Mouse (Mus musculus): Measurements from ENCODE around the gene Ercc1. TPM values are rescaled to one million over a fixed set of nuclear protein-coding genes. Genes with fewer than 3 reads are reported as not detected.

Gene Ercc1
- 10 to 100 TPM; 14.4 to 47.9 (median 27.0) TPM for total RNA-seq (2018; cell fraction: chromatin; rRNA removed)
- 10 to 100 TPM; 15.6 to 27.5 (median 21.3) TPM for total RNA-seq (2018; cell fraction: cytosol; rRNA removed)
- total RNA-seq (2018; cell fraction: nucleus; rRNA removed) = 10 to 100 TPM; 11.2 to 36.0 (median 19.9) TPM
- 16.4 to 18.9 TPM (median 16.8 TPM) in 3 replicates for polyA plus RNA-seq (2018)

GRCm38 (mm10) chr7:19344237-19344847 lies at the start of gene Ercc1:
Gene Ercc1, plus strand, starts transcription at chr7:19344778.
- Histone ChIP-seq H3K4me3 (ENCODE audit: inconsistent target) (peak within 1 kb of the TSS; percentile 63), H3K79me2 (ENCODE audit: inconsistent target) (no peaks in the 10 kb centered on the region), H3K27ac (peak within 1 kb of the TSS; percentile 25), H3K36me3 (ENCODE audit: inconsistent target) (peaks cover 11% of the 10 kb centered on the region; the same call in 1 of the 2 replicates)
- WGBS (ENCODE audit: missing documents) = 9% methylated on average over 12 of the region's 12 CpGs

- WGBS (ENCODE audit: missing documents) = 6% methylated on average over 20 of the region's 22 CpGs
Observed at GRCm38 (mm10) chr7:19295503-19296185, 48.9 kb upstream of the Ercc1 start.

GRCm38 (mm10) chr7:19297034-19297433 lies 47.5 kb upstream of the Ercc1 start:
- Histone ChIP-seq H3K4me3 (ENCODE audit: inconsistent target) (no peak overlapping the region), H3K79me2 (ENCODE audit: inconsistent target) (no peaks in the 10 kb centered on the region), H3K36me3 (ENCODE audit: inconsistent target) (no peaks in the 10 kb centered on the region), H3K27ac (no peak overlapping the region)
- WGBS (ENCODE audit: missing documents) = 91% methylated on average over 4 of the region's 6 CpGs

More at GRCm38 (mm10) chr7:19295503-19296185, 48.9 kb upstream of the Ercc1 start:
- Histone ChIP-seq H3K4me3 (ENCODE audit: inconsistent target) (peak overlapping the region; percentile 40), H3K79me2 (ENCODE audit: inconsistent target) (no peaks in the 10 kb centered on the region), H3K27ac (no peak overlapping the region), H3K36me3 (ENCODE audit: inconsistent target) (no peaks in the 10 kb centered on the region)

- Histone ChIP-seq H3K36me3 (ENCODE audit: inconsistent target) (no peaks in the 10 kb centered on the region), H3K79me2 (ENCODE audit: inconsistent target) (no peaks in the 10 kb centered on the region), H3K27ac (no peak overlapping the region), H3K4me3 (ENCODE audit: inconsistent target) (no peak overlapping the region)
- 86% methylated on average over 5 of the region's 5 CpGs for WGBS (ENCODE audit: missing documents)
Observed at GRCm38 (mm10) chr7:19297794-19298193, 46.8 kb upstream of the Ercc1 start.

GRCm38 (mm10) chr7:19299194-19299593 lies 45.4 kb upstream of the Ercc1 start:
- Histone ChIP-seq H3K36me3 (ENCODE audit: inconsistent target) (no peaks in the 10 kb centered on the region), H3K4me3 (ENCODE audit: inconsistent target) (no peak overlapping the region), H3K79me2 (ENCODE audit: inconsistent target) (no peaks in the 10 kb centered on the region), H3K27ac (no peak overlapping the region)
- 39% methylated on average over 2 of the region's 3 CpGs for WGBS (ENCODE audit: missing documents)

- Histone ChIP-seq H3K4me3 (ENCODE audit: inconsistent target) (peak overlapping the region; percentile 34), H3K36me3 (ENCODE audit: inconsistent target) (no peaks in the 10 kb centered on the region), H3K79me2 (ENCODE audit: inconsistent target) (no peaks in the 10 kb centered on the region), H3K27ac (peak overlapping the region; percentile 42)
- WGBS (ENCODE audit: missing documents) = under 1% methylated on average over 26 of the region's 29 CpGs
Observed at GRCm38 (mm10) chr7:19300501-19301421, 43.8 kb upstream of the Ercc1 start.

GRCm38 (mm10) chr7:19301461-19302263 lies 42.9 kb upstream of the Ercc1 start:
- 18% methylated on average over 16 of the region's 16 CpGs for WGBS (ENCODE audit: missing documents)
- no peaks in the 10 kb centered on the region for H3K36me3 ChIP-seq (ENCODE audit: inconsistent target)
- no peaks in the 10 kb centered on the region for H3K79me2 ChIP-seq (ENCODE audit: inconsistent target)
- H3K27ac ChIP-seq = no peak overlapping the region
- H3K4me3 ChIP-seq (ENCODE audit: inconsistent target) = no peak overlapping the region

- WGBS (ENCODE audit: missing documents) = 65% methylated on average over 13 of the region's 13 CpGs
- Histone ChIP-seq H3K36me3 (ENCODE audit: inconsistent target) (no peaks in the 10 kb centered on the region), H3K4me3 (ENCODE audit: inconsistent target) (no peak overlapping the region)
Observed at GRCm38 (mm10) chr7:19302264-19303045, 42.1 kb upstream of the Ercc1 start.

GRCm38 (mm10) chr7:19303046-19303305 lies 41.6 kb upstream of the Ercc1 start:
- Histone ChIP-seq H3K36me3 (ENCODE audit: inconsistent target) (no peaks in the 10 kb centered on the region), H3K27ac (no peak overlapping the region), H3K4me3 (ENCODE audit: inconsistent target) (no peak overlapping the region), H3K79me2 (ENCODE audit: inconsistent target) (no peaks in the 10 kb centered on the region)
- 84% methylated on average over 11 of the region's 12 CpGs for WGBS (ENCODE audit: missing documents)

More at GRCm38 (mm10) chr7:19302264-19303045, 42.1 kb upstream of the Ercc1 start:
- H3K79me2 ChIP-seq (ENCODE audit: inconsistent target) = no peaks in the 10 kb centered on the region
- H3K27ac ChIP-seq = no peak overlapping the region

- no peaks in the 10 kb centered on the region for H3K36me3 ChIP-seq (ENCODE audit: inconsistent target)
- H3K79me2 ChIP-seq (ENCODE audit: inconsistent target) = no peaks in the 10 kb centered on the region
- H3K27ac ChIP-seq = no peak overlapping the region
- 2% methylated on average over 16 of the region's 16 CpGs for WGBS (ENCODE audit: missing documents)
- H3K4me3 ChIP-seq (ENCODE audit: inconsistent target) = no peak overlapping the region
Observed at GRCm38 (mm10) chr7:19303770-19304169, 40.8 kb upstream of the Ercc1 start.

- Histone ChIP-seq H3K4me3 (ENCODE audit: inconsistent target) (no peak overlapping the region), H3K36me3 (ENCODE audit: inconsistent target) (no peaks in the 10 kb centered on the region), H3K79me2 (ENCODE audit: inconsistent target) (no peaks in the 10 kb centered on the region), H3K27ac (no peak overlapping the region)
- 7% methylated on average over 47 of the region's 48 CpGs for WGBS (ENCODE audit: missing documents)
Observed at GRCm38 (mm10) chr7:19304501-19305412, 39.8 kb upstream of the Ercc1 start.

- no peaks in the 10 kb centered on the region for H3K36me3 ChIP-seq (ENCODE audit: inconsistent target)
- H3K27ac ChIP-seq = no peak overlapping the region
- WGBS (ENCODE audit: missing documents) = 25% methylated on average over 6 of the region's 6 CpGs
- H3K79me2 ChIP-seq (ENCODE audit: inconsistent target) = no peaks in the 10 kb centered on the region
- no peak overlapping the region for H3K4me3 ChIP-seq (ENCODE audit: inconsistent target)
Observed at GRCm38 (mm10) chr7:19305413-19305735, 39.2 kb upstream of the Ercc1 start.
